Mouse (Mus musculus) heart, postnatal 0 days (tissue): ENCODE measurements around the gene 4931406P16Rik. TPM values are rescaled to one million over a fixed set of nuclear protein-coding genes. Genes with fewer than 3 reads are reported as not detected.

ENCODE experiments used
- ATAC-seq: fragments of 200-750 bp; cut with Nextera tagmentation; 2 replicates; pipeline ENCODE4 v1.8.0; 2017; ENCODE audit warnings: low read depth, moderate number of reproducible peaks, moderate library complexity; ENCODE audit not compliant: insufficient read depth
- DNase-seq: peaks from one replicate; pipeline ENCODE4 v3.0.0-alpha.2; 2016; ENCODE audit warnings: low spot score
- H3K27ac ChIP-seq: fragments of 300-500 bp; sonication (generic); 2 replicates; pipeline ENCODE4 v1.5.1; 2014; ENCODE audit warnings: low read depth, mild to moderate bottlenecking
- H3K27me3 ChIP-seq: fragments of 300-500 bp; sonication (generic); 2 replicates; pipeline ENCODE4 v1.6.1; 2014; ENCODE audit warnings: low read length, mixed read lengths; ENCODE audit not compliant: control insufficient read depth, insufficient read depth
- H3K36me3 ChIP-seq: fragments of 300-500 bp; sonication (generic); replicated peaks from 2 replicates; pipeline ENCODE4 v1.6.1; 2014; ENCODE audit warnings: low read length, mixed read lengths; ENCODE audit not compliant: control insufficient read depth, insufficient read depth
- H3K4me1 ChIP-seq: fragments of 300-500 bp; sonication (generic); 2 replicates; pipeline ENCODE4 v1.6.1; 2014; ENCODE audit warnings: antibody characterized with exemption; ENCODE audit not compliant: control insufficient read depth, insufficient read depth
- H3K4me2 ChIP-seq: fragments of 300-500 bp; sonication (generic); 2 replicates; pipeline ENCODE4 v1.6.1; 2014; ENCODE audit warnings: low read depth, mild to moderate bottlenecking, low read length, moderate library complexity
- H3K4me3 ChIP-seq: fragments of 300-500 bp; sonication (generic); 2 replicates; pipeline ENCODE4 v1.5.1; 2014; ENCODE audit warnings: low read depth, low read length
- H3K9ac ChIP-seq: fragments of 300-500 bp; sonication (generic); replicated peaks from 2 replicates; pipeline ENCODE4 v1.6.1; 2014; ENCODE audit warnings: low read depth, low read length, mixed read lengths
- H3K9me3 ChIP-seq: fragments of 300-500 bp; sonication (generic); replicated peaks from 2 replicates; pipeline ENCODE4 v1.6.1; 2016; ENCODE audit warnings: low read length; ENCODE audit not compliant: control insufficient read depth
- CTCF ChIP-seq: IDR thresholded peaks from 2 replicates; pipeline ENCODE4 v1.5.1; 2016; ENCODE audit warnings: antibody characterized with exemption, control low read depth, low read depth
- EP300 ChIP-seq: IDR thresholded peaks from 2 replicates; pipeline ENCODE4 v1.6.1; 2016; ENCODE audit warnings: antibody characterized with exemption, low read depth
- WGBS: fragments of 180-500 bp; shearing (Covaris S2); extraction: QIAGEN DNeasy Blood & Tissue Kit; methylation state at CpG from one replicate; pipeline ENCODE4 v1.1.7; 2014; 5-methylcytosine and 5-hydroxymethylcytosine counted together
- polyA plus RNA-seq: library from polyadenylated mRNA; unstranded; fragments of >200 nt; fragmentation: Nextera tagmentation; extraction: Ambion mirVana; gene quantifications from 2 replicates; pipeline ENCODE4 v1.2.1, GENCODE M21; 2015
- total RNA-seq: library from RNA; depleted of rRNA; stranded (reverse); fragments of >200 nt; gene quantifications from 2 replicates; pipeline ENCODE4 v1.2.3, GENCODE M21; 2014; ENCODE audit warnings: low replicate concordance; rRNA removed

Gene 4931406P16Rik
- 62.1 and 67.8 TPM in 2 replicates for total RNA-seq
- 25.4 and 25.9 TPM in 2 replicates for polyA plus RNA-seq

- 1% methylated on average over 38 of the region's 41 CpGs for WGBS
- H3K27me3 ChIP-seq, result no peaks in the 10 kb centered on the region
- peak; percentile 16; the same call in 1 of the 2 replicates for TF ChIP-seq EP300
- no peak for TF ChIP-seq CTCF
- H3K27ac ChIP-seq, result peak within 1 kb of the TSS; percentile 98
- peak within 1 kb of the TSS; percentile 85 for H3K4me2 ChIP-seq
- H3K4me1 ChIP-seq, result peaks cover 29% of the 10 kb centered on the region
- peak; percentile 91 for ATAC-seq
- DNase-seq, result peak; percentile 84
- H3K36me3 ChIP-seq, result no peaks in the 10 kb centered on the region
- H3K9ac ChIP-seq, result peak within 1 kb of the TSS; percentile 99
- no peaks in the 10 kb centered on the region for H3K9me3 ChIP-seq
- H3K4me3 ChIP-seq, result peak within 1 kb of the TSS; percentile 99
These were observed at the start of gene 4931406P16Rik for GRCm38 (mm10) chr7:34313443-34313875. Gene 4931406P16Rik, minus strand, starts transcription at chr7:34313551.

- Histone ChIP-seq H3K27ac (no peak overlapping the region), H3K4me3 (no peak overlapping the region), H3K4me1 (no peaks in the 10 kb centered on the region), H3K4me2 (no peak overlapping the region), H3K9me3 (no peaks in the 10 kb centered on the region), H3K36me3 (peaks cover 61% of the 10 kb centered on the region), H3K9ac (no peak overlapping the region), H3K27me3 (no peaks in the 10 kb centered on the region)
- ATAC-seq (no peak), DNase-seq (peak; percentile 20)
- 83% methylated on average over 4 of the region's 4 CpGs for WGBS
- no peak for TF ChIP-seq EP300
- TF ChIP-seq CTCF, result peak; percentile 66
These were observed 42.3 kb upstream of the 4931406P16Rik start for GRCm38 (mm10) chr7:34355629-34356028.

DNA sequence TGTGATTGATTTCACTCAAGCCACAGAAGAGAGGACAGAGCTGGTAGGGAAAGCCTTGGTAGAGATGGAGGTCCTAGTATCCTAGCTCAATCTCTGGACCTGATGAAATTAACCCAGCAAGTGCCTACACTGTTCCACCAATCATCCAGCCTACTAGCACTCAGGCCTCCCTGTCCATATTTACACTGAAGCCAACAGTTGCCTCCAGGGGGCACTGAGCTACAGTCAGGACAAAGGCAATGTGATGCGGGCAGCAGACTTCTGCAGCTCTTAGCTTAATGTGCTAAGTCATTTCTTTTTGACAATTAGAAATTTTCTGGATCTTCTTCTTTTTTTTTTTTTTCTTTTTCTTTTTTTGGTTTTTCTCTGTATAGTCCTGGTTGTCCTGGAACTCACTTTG is 38.6 kb upstream of the 4931406P16Rik start:
- no peak for TF ChIP-seq EP300
- peak; percentile 50 for TF ChIP-seq CTCF
- H3K27me3 ChIP-seq, result no peaks in the 10 kb centered on the region
- no peak overlapping the region for H3K27ac ChIP-seq
- H3K4me2 ChIP-seq, result no peak overlapping the region
- H3K9me3 ChIP-seq, result no peaks in the 10 kb centered on the region
- DNase-seq (no peak), ATAC-seq (no peak)
- H3K36me3 ChIP-seq, result peaks cover 85% of the 10 kb centered on the region
- no peak overlapping the region for H3K9ac ChIP-seq
- no peak overlapping the region for H3K4me3 ChIP-seq
- WGBS, result 83% methylated on average over 1 of the region's 1 CpGs
- no peaks in the 10 kb centered on the region for H3K4me1 ChIP-seq

DNA sequence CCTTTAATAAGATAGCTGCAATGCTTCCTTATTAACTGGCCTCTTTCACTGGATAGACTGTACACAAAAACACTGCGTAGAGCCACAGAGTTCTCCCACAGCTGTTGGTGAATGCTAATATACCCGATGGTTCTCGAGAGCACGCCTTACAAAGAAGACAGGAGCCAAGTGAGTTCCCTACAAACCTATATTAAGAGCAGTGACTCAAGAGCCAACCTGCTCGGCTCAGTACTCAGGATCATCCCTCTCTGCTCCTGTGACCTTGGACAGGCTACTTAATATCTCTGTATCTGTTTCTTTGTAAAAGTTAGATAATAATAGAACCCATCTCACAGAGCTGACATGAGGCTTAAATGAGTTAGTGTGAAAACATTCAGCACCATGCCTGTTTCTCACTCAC is 36.8 kb upstream of the 4931406P16Rik start:
- Histone ChIP-seq H3K4me2 (no peak overlapping the region), H3K9me3 (no peaks in the 10 kb centered on the region), H3K9ac (no peak overlapping the region), H3K4me3 (no peak overlapping the region), H3K4me1 (no peaks in the 10 kb centered on the region), H3K27me3 (no peaks in the 10 kb centered on the region), H3K27ac (no peak overlapping the region), H3K36me3 (peaks cover 90% of the 10 kb centered on the region)
- 57% methylated on average over 5 of the region's 5 CpGs for WGBS
- TF ChIP-seq EP300 (no peak), CTCF (no peak)
- no peak for ATAC-seq
- no peak for DNase-seq

DNA sequence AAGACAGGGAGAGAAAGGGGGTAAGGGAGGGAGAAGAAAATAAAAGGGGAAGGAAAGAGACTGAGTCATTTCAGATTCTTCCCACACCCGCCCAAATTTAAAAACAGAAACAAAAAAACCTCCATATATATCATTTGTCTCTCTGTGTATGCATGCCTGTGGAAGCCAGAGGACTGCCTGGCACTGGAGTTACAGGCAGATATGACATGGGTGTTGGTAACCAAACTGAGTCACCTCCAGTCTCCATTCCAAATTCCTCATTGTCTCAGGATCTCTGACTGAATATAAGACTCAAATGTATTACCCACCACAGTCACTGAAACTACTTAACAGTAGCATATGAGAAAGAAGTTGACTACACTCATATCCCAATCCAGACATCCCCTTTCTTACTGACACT is 34.7 kb upstream of the 4931406P16Rik start:
- H3K36me3 ChIP-seq, result peaks cover 87% of the 10 kb centered on the region
- no peak overlapping the region for H3K4me2 ChIP-seq
- H3K4me3 ChIP-seq, result no peak overlapping the region
- H3K9ac ChIP-seq, result no peak overlapping the region
- TF ChIP-seq CTCF, result no peak
- TF ChIP-seq EP300, result no peak
- DNase-seq (no peak), ATAC-seq (no peak)
- H3K27me3 ChIP-seq, result no peaks in the 10 kb centered on the region
- 80% methylated on average over 1 of the region's 1 CpGs for WGBS
- no peaks in the 10 kb centered on the region for H3K4me1 ChIP-seq
- H3K9me3 ChIP-seq, result no peaks in the 10 kb centered on the region
- no peak overlapping the region for H3K27ac ChIP-seq

DNA sequence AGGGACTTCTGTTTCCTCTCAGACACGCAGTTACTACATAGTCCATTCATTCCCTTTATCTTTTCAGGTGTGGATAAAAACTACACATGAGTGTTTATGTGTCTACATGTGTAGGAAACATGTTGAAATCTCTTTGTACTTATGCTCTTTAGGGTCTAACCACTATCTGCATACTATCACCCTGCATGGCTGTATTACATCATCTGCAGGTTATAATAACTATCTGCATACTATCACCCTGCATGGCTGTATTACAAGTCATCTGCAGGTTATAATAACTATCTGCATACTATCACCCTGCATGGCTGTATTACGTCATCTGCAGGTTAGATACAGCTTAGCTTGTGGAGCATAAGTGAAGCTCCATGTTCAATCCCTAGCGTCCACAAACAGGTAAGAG is 33.7 kb upstream of the 4931406P16Rik start:
- no peak overlapping the region for H3K9ac ChIP-seq
- H3K4me3 ChIP-seq, result no peak overlapping the region
- no peaks in the 10 kb centered on the region for H3K9me3 ChIP-seq
- TF ChIP-seq EP300 (no peak), CTCF (no peak)
- H3K27me3 ChIP-seq, result no peaks in the 10 kb centered on the region
- 76% methylated on average over 3 of the region's 3 CpGs for WGBS
- ATAC-seq (no peak), DNase-seq (no peak)
- no peaks in the 10 kb centered on the region for H3K4me1 ChIP-seq
- H3K4me2 ChIP-seq, result no peak overlapping the region
- peaks cover 89% of the 10 kb centered on the region for H3K36me3 ChIP-seq
- no peak overlapping the region for H3K27ac ChIP-seq
